Mouse (Mus musculus) left cerebral cortex, postnatal 10 days (tissue): Measurements from ENCODE around the gene Pwp1. TPM values are rescaled to one million over a fixed set of nuclear protein-coding genes. Genes with fewer than 3 reads are reported as not detected.
"Not testable (repeated sequence)": the region's sequence is repeated elsewhere in the genome, so short reads cannot be mapped to it uniquely, and the experiment has no call there.

Experiments used
- DNase-seq, 2 experiments: peaks; one replicate each; pipeline ENCODE4 v3.0.0; 2021 to 2022; ENCODE audit warnings: low spot score in 2 of 2, mixed read lengths in 1 of 2; ENCODE audit errors: extremely low spot score in 1 of 2
- intact Hi-C: fragments of 180-260 bp; cut with DNase I; formaldehyde crosslinking; loops from one replicate; pipeline ENCODE4 v1.15.1; 2025
- total RNA-seq, 2 experiments: library from RNA; stranded (reverse); gene quantifications; 2 replicates each; pipeline ENCODE4 v1.2.3; 2021

Gene Pwp1
- total RNA-seq, result 10 to 100 TPM; 20.0 to 20.6 TPM

- peak; percentile 9 to 68 for DNase-seq
- intact Hi-C loops, result not testable (repeated sequence)
These were observed at the start of gene Pwp1 for GRCm38 (mm10) chr10:85829085-85829853. Gene Pwp1 (plus strand): TSS chr10:85829494.

- DNase-seq, intact Hi-C loops: not testable (repeated sequence)
These were observed 7.1 kb upstream of the Pwp1 start for GRCm38 (mm10) chr10:85822143-85822696.

DNA sequence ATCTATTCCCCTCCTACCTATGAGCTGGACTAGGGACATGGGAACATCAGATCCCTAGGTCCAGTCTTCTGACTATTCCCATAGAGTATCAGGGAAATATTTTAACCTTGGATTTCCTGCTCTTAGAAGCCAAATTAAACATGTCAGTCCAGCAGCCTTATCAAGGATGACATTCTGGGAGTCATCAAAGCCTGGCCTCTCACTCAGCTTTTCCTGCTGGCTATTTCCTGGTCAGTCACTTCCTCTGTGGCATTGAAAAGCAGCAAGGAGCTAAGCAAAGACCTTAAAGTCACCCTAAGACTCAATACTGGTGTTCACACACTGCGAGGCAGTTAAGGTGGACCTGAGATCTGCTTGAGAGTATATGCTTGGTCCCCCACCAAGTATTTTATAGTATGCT lies 5.5 kb upstream of the Pwp1 start:
- DNase-seq, intact Hi-C loops: not testable (repeated sequence)

DNA sequence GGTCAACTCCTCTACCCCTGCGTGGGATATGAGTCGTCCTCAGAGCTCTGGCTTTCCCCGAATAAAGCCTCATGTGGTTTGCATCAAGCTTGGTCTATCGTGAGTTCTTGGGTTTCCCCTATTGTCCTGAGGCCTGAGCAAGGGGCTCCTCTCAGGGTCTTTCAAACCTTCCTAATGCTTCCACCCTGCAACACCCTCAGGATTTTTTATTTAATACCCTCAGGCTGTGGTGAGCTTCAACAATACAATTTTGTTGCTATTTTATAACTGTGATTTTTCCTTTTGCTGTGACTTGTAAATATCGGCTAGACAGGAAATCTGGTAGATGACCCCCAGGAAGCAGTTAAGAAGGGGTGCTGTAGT lies 591 bp upstream of the Pwp1 start:
- intact Hi-C loops, DNase-seq: not testable (repeated sequence)

GRCm38 (mm10) chr10:85846105-85846862 lies 17.0 kb downstream of the Pwp1 start:
- DNase-seq, result no peak
- intact Hi-C loops, result no loop called here

GRCm38 (mm10) chr10:85871698-85872478 lies 42.6 kb downstream of the Pwp1 start:
- intact Hi-C loops, result loop anchor here (5.0 kb wide), 1 partner anchor 195 kb away; no protein-coding TSS in a partner anchor
- DNase-seq, result peak; percentile 90 to 94

DNA sequence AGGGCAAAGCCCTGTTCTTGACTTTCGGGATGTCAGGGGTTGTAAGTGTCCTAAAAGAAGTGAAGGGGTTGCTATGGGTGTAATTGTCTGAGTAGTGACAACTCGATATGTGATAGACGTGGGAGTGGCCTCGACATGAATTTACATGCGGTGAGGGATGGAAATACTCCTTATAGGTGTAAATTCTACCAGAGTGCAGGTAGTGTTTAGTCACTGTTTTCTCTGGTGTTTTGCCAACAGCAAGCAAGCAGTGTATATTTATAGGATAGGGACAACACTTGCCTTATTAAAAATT lies 43.1 kb downstream of the Pwp1 start:
- intact Hi-C loops, result loop anchor here (5.0 kb wide), 1 partner anchor 195 kb away; no protein-coding TSS in a partner anchor
- DNase-seq, result no peak

DNA sequence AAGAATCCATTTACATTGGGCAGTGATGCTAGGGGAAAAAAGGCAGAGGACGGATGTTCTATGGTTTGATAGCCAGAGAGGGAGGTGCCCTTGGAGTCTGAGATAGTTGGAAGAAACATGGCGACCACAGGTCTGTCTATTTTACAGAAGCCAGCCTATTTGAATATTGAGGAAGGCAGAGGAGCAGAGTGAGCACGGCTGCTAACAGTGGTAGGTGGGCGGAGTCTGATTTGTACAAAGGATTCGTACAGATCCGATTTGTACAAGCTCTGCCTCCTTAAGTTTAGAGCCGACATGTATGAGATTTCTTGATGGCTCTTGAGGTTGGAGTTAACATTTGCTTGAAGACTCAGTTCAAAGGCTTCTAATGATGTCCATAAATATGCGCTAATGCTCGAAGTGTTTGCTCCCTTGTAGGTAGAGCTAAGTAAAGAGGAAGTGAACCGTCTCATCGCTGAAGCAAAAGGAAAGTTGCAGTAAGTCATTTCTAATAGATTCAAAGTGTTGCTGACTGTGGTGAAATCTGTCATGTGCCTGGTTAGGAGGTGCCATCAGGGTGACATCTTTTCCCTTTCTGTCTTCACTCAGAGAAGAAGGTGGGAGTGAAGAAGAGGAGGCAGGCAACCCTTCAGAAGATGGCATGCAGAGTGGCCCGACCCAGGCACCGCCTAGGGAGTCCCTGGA lies 44.7 kb downstream of the Pwp1 start:
- intact Hi-C loops, result loop anchor here (5.0 kb wide), 1 partner anchor 197 kb away; no protein-coding TSS in a partner anchor
- no peak for DNase-seq

- intact Hi-C loops, result no loop called here
These were observed 46.5 kb downstream of the Pwp1 start for GRCm38 (mm10) chr10:85875812-85876211.

GRCm38 (mm10) chr10:85879886-85880486 lies 50.7 kb downstream of the Pwp1 start:
- DNase-seq, result no peak
- intact Hi-C loops, result loop anchor here (5.0 kb wide), 1 partner anchor 62 kb away; no protein-coding TSS in a partner anchor

More at GRCm38 (mm10) chr10:85875812-85876211, 46.5 kb downstream of the Pwp1 start:
- no peak for DNase-seq

DNA sequence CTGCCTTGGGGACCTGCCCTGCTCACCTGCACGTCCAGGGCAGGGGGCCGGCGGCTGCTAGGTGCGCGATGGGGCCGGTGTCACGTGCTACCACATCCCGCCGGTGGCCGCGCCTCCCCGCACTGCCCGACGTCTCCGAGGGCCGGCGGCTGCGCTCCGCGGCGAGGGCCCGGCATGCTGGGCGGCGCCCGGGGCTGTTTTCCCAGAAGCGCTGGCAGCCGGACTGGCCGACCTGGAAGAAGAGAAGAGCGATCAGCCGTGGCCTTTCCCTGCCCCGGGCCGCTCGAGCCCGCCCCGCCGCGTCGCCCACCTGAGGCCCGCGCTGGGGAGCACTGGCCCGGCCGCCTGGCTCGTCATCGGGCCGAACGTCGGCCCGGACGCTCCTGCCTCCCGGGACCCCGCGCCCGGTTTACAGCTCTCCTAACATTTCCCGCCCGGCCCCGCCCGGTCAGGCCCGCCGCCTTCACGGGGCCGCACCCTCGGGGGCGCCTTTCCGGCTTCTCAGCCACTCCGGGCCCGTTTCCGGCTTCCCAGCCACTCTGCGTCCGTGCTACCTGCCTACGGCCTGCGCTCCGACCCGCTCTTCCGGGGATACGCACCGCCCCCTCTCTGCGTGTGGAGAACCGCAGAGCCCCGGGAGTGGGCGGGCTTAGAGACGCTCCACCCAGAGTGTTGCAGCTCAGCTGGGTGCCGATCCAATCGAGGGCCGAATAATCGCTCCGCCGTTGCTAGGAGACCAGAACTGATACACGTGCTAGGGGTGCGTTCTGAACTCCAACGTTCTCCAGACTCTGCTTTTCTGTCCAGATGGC lies 87.4 kb downstream of the Pwp1 start, which contains the start of gene Prdm4:
Gene Prdm4, minus strand, starts transcription at position 645 of the 812 bp plus-strand sequence.
- peak; percentile 97 to 98 for DNase-seq
- intact Hi-C loops, result no loop called here

DNA sequence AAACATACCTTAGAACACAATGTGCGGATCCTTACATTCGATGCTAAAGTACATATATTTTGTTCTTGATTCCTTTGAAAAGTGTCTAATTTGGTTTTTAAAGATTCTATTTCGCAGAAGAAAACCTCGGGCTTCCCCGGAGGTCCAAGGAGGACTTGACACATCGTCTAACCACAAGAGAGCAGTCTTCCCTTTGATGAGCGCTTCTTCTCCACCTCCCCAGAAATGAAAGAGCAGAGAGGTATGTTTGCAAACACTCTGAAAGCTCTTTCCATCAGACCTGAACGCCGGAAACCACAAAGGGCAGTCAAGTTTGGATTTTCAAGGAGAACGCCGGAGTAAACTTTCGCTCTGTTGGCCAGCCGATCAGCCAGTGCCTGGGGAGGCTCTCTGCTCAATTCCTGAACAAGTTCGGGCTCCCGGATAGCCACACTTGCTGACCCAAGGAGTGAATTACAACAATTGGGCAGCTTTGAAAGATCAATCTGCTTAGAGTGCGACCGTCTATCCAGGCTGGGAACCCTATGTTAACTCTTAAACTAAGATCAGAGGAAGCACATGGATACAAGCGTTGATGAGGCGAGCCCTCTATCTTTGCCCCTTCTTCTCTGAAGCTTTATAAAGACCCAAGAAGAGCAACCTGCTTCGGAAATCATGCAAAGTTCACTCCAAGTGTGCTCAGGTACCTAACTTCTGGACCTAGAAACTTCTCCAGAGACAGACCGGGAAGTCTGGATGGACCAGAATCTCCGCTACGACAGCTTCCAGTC lies 98.6 kb downstream of the Pwp1 start, which contains the start of gene Ascl4:
Gene Ascl4, plus strand, starts transcription at position 6 of the 770 bp plus-strand sequence.
- intact Hi-C loops, result no loop called here
- no peak for DNase-seq

DNA sequence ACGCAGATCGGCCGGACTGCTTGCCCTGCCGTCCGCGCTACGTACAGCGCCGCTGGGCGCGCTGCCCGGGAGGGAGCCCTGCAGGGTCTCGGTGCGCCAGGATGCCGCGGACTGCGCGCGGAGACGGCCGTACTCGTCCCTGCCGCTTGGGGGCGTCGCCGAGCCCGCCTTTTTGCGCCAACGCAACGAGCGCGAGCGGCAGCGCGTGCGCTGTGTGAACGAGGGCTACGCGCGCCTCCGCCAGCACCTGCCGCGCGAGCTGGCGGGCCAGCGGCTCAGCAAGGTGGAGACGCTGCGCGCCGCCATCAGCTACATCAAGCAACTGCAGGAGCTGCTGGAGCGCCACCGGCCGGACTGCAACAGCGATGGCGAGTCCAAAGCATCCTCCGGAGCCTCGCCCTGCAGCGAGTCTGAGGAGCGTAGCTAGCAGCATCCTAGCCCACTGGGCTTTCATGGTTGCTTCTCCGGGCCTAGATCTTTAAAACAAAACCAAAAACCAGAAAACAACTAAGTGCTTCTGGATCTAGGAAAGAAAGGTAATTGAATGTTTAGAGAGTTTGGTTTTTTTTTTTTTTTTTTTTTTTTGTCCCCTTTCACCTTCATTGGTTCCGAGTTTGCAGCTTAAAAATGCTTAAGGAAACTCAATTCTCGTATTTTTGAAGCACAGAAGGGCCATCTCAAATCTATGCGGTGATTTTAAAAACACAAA lies 99.4 kb downstream of the Pwp1 start:
- intact Hi-C loops, result no loop called here
- DNase-seq, result peak; percentile 52 to 78

DNA sequence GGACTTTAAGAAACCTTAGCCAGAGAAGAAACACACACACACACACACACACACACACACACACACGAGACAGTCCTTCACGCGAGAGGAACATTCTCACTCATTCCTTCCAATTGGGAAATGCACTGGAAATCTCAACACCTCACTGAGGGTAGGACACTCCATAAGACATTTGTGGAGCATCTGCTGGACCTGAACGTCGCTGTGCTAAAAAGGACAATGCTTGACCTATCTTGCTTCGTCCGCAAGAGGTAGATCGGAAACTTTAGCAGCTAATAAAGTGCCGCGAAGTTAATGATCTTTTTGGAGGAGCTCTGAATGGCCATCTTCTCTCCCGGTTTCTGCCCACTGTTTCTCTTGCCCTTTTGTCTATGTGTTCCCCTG lies 99.9 kb downstream of the Pwp1 start:
- intact Hi-C loops, result no loop called here
- no peak for DNase-seq

GRCm38 (mm10) chr10:85929962-85930361 lies 100.7 kb downstream of the Pwp1 start:
- intact Hi-C loops, result no loop called here
- DNase-seq, result no peak
